Mouse (Mus musculus): ENCODE measurements at regions not wholly inside any gene's neighbourhood (a gene's known extent, or its start where the extent isn't known, plus 50 kb on each side); places are given as distances from the start of the nearest gene placed in this dataset.

DNA sequence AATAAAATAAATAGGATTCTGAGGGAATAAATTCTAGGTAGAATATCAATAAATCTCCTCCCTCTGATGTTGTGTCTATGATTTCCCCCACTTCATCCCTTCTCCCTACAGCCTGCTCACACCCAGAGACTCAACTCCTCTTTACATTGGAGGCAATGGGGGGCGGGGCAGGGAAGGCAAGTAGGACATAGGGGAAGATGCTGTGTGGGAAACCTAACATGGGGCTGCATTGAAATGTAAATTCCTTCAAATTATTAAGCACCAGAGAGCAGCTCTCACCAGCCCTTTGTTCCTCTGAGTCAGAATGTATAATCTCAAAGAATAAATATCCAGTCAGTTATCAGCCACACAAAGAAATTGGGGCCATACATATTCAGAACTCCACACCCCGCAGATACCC, 91.6 kb downstream of the Nuf2 start:
- no peak for DNase-seq

DNA sequence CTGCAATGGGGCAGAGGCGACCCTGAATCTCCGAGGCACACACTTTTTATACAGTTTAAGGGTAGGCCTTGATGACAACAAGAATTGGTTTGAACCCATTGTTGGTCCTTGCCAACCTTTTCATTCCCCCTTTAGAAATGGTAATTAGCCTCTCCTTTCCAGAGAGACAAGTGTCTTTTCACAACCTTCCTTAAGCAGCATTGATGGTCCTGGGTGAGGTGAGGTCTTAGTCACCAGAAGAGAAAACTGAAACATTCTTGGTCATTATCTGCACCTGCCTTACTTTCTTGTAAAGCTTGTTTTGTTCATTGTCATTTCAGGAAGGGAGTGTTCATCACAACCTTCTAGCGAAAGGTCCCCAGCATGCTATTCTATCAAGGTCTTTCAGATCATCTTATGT, 93.3 kb downstream of the Nuf2 start:
- no peak for DNase-seq

- no peak for DNase-seq
These were observed 108.9 kb downstream of the Nuf2 start for GRCm38 (mm10) chr1:169422408-169422807.

DNA sequence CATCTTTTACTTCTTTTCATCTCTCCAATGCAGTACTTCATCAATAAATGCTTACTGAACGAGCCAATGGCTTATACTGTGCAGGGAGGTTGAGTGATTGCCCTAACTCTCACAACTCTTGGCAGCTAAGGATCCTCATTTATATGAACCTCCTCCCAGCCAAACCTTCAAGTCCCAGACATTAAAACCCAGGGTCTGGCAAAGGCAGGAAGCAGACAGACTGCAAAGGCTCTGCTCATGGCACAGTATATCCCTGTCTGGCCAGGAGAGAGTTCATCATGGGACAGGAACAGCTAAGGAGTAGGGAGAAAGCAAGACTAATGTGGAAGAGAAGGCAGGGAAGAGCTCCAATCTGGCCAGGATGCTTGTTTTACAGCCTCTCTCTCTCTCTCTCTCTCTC, 109.6 kb downstream of the Nuf2 start:
- no peak for DNase-seq

GRCm38 (mm10) chr1:169418665-169419045, 112.6 kb downstream of the Nuf2 start:
- no peak for DNase-seq

GRCm38 (mm10) chr1:169417979-169418664, 113.1 kb downstream of the Nuf2 start:
- no peak for DNase-seq

GRCm38 (mm10) chr1:169416701-169417100, 114.6 kb downstream of the Nuf2 start:
- DNase-seq: no peak

GRCm38 (mm10) chr1:169408120-169408519, 123.1 kb downstream of the Nuf2 start:
- no peak for DNase-seq

DNA sequence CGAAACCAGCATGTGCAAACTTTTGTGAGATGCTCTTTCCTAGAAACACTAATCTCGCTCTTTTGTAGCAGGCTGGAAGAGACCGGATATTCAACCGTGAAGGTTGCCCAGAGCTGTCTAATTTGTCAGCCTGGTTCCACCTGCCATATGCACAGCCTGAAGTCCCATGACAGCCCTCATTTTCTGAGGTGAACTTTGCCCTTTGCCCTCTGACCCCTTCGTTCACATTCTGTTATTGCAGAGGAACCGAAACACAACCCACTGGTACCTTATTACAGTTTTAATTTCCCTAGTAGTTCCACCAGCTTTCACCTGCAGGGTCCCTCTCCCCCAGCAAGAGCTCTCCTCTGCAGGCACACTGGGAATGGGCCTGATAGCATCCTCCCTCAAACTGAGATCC, 130.4 kb downstream of the Nuf2 start:
- no peak for DNase-seq

DNA sequence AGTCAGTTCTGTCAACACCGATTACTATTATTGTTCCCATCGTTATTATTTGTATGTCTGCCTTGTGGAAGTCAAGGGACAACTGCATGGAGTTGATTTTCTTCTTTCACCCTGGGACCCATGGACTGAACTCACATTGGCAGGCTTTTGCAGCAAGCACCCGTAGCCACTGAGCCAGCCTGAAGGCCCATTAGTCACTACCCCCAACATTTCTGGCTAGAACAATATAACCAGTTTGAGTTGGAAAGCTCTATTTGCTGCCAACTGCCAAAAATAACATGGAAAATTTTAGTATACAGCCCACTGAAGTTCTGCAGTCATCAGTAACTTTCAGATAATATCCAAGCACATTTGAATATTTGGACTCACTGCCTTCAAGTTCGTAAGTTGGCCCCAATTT, 133.9 kb downstream of the Nuf2 start:
- DNase-seq: no peak

DNA sequence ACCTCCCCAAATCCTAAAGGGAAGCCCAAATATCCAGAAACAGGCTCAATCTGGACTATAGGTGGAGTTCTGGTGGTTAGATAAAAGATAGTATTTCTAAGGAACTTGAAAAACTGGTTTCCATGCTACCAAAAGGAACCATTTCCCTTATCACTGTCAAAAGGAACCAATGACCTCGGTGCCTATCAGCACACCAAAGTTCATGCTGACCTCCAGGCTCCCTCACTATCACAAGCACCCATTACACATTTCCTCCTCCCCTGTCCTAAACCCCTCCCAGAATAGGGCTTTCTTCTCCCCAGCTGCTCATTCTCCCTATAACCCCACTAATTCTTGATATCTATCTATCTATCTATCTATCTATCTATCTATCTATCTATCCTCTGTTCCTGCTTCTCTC, 144.2 kb downstream of the Nuf2 start:
- DNase-seq: no peak

DNA sequence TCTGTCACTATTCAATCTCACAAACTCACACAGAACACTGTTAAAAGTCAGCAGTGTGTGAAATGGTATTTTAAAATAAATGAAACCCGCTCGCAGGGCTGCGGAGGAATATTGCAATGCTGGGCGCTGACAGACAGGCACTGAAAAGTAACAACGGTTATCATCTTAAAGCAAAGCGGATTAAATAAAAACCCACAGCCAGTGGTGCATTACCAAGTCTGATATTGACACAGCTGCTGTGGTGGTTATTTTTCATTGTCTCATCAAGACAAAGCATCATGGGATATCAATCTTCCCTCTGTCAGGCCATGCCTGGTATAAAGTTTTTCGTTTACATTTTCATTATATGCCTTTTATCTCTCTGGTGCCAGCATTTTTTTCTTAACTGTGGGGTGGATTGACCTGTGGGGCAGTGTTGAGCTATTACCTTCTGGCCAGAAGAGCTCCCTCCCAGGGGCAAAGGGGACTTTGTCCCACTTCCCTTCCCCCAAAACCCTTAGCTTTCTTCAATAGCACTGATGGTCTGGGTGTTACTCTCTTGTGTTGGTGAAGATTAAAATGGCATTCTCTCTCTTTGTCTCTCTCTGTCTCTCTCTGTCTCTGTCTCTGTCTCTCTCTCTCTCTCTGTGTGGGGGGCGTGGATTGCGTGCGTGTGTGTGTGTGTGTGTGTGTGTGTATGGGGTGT, 145.4 kb downstream of the Nuf2 start:
- DNase-seq: no peak

- DNase-seq: no peak
These were observed 156.6 kb downstream of the Nuf2 start for GRCm38 (mm10) chr1:169374686-169375085.

DNA sequence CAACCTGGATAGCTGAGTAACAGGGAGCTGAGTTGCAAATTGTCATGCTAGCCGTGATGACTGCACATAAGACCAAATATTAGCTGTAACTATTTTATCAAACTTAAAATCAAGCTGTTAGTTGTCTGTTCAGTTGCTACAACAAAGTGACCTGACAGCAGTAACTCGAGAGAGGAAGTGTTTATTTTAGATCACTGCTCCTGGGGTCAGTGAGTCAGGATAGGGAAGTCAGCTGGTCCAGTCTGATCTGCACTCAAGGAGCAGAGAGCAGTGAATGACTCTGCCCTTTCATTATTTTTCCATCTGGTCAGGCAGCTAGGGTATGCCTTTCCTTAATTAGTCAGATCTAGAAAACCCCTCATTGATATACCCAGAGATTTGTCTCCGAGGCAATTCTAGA, 162.5 kb downstream of the Nuf2 start:
- DNase-seq: no peak

DNA sequence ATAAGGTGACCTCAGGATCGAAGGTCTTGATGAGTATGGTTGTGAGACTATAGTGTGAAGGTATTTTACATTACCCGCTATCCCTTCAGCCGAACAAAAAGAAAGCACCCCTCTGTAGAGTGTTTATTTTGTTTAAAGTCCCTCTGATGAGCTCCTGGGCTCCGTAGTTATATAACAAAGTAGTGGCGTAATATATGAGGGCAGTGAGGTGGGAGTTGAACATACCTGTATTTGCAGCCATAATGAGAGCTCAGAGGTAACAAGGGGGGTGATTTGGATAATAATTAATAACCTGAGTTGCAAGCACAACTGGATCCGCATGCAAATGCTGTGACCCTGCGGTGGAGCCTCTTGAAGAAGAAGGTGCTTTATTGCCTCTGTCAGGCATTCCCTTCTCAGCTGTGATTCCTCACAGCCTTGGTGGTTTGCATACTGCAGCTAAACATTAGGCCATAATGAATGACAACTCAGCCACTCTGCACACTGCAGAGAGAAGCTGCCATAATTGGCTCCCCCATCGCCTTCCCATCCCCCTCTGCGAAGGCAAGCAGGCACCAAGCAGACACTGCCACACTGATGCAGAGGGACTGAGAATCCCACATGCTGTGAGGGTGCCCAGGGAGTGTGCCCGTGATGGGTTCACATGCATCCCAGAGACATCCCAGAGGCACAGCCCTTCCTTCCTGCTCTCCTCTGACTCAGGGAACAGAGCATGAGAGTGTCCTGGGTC, 163.3 kb downstream of the Nuf2 start:
- DNase-seq: no peak

GRCm38 (mm10) chr1:169367316-169367715, 163.9 kb downstream of the Nuf2 start:
- DNase-seq: no peak

DNA sequence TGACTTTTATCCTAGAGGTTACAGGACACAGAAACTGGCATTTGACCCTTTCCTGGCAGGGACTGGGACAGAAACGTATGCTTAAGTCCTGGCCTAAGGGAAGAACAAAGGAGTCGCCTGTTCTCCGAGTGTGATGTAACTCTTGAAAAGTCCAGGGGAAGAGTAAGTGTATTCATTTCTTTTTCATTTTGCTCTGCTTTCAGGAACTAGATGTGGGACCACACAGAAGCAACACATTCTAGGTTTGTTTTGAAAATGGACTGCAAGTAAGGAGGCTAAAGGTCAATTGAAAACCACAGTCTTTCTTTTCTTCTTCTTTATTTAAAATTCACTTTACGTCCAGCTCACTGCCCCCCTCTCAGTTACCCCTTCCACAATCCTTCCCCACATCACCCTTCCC, 168.7 kb downstream of the Nuf2 start:
- DNase-seq: no peak

- no peak for DNase-seq
These were observed 173.5 kb downstream of the Nuf2 start for GRCm38 (mm10) chr1:169357652-169358241.

GRCm38 (mm10) chr1:169354021-169354420, 177.2 kb downstream of the Nuf2 start:
- DNase-seq: peak; percentile 24

- peak; percentile 29 for DNase-seq
These were observed 183.6 kb downstream of the Nuf2 start for GRCm38 (mm10) chr1:169347692-169348091.

DNA sequence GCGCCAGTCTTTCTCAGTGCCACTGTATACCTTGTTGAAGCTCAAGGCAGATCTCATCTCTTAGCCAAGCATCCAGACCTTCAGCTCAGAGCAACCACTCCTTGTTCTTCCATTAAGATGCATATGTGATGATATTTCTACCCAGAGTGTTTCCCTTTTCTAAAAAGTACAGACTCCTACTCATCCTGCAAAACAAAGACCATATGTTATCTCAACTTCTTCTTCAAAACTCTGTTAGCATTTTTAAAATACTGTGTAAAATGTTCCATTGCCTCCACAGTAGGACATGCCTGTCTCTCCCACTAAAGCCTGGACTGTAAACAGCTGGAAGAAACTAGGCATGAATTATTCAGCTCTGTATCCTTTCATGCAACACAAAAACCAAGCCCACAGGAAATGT, 184.4 kb downstream of the Nuf2 start:
- no peak for DNase-seq

GRCm38 (mm10) chr1:169341131-169341530, 190.1 kb downstream of the Nuf2 start:
- no peak for DNase-seq

- no peak for DNase-seq
These were observed 192.8 kb downstream of the Nuf2 start for GRCm38 (mm10) chr1:169338461-169338860.
